Mouse (Mus musculus): ENCODE results near the gene Uqcr11. TPM values are rescaled to one million over a fixed set of nuclear protein-coding genes. Genes with fewer than 3 reads are reported as not detected.

Gene Uqcr11
- polyA plus RNA-seq, 1 experiment from 2014 or later: 648 TPM

- Histone ChIP-seq H3K36me3 (no peaks in the 10 kb centered on the region), H3K27ac (no peak overlapping the region), H3K4me3 (no peak overlapping the region), H3K4me1 (replicated peaks) (peaks cover 23% of the 10 kb centered on the region), H3K9me3 (no peaks in the 10 kb centered on the region), H3K27me3 (ENCODE audit: insufficient read depth, poor library complexity, severe bottlenecking) (peaks cover 16% of the 10 kb centered on the region)
- 70% methylated on average over 4 of the region's 4 CpGs for WGBS
- DNase-seq (ENCODE audit: low spot score): no peak
Measured at GRCm38 (mm10) chr10:80437973-80438372, 31.3 kb upstream of the Uqcr11 start.

DNA sequence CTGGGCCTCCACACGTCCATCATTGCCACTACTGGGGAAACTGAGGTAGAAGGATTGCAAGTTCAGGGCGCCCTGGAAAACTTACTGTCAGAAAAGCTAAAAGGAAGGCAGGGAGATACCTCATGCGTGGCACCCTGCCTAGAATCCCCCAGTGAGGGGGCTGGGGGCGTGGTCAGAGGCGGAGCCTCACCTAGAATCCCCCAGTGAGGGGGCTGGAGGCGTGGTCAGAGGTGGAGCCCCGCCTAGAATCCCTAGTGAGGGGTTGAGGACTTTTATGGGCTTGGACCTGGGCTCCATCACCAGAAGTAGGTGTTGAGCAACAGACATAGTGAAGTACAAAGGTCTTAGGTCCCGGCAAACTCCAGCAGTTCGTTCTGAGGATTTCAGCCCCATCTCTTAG is 29.6 kb upstream of the Uqcr11 start:
- Histone ChIP-seq H3K27ac (peak overlapping the region; percentile 4; the same call in 1 of the 2 replicates), H3K9me3 (no peaks in the 10 kb centered on the region), H3K4me1 (replicated peaks) (peaks cover 35% of the 10 kb centered on the region), H3K27me3 (ENCODE audit: insufficient read depth, poor library complexity, severe bottlenecking) (peaks cover 13% of the 10 kb centered on the region), H3K36me3 (peaks cover 2% of the 10 kb centered on the region; the same call in 1 of the 2 replicates), H3K4me3 (no peak overlapping the region)
- WGBS: 11% methylated on average over 9 of the region's 9 CpGs
- DNase-seq (ENCODE audit: low spot score): no peak

- H3K36me3 ChIP-seq: peaks cover 7% of the 10 kb centered on the region
- H3K4me3 ChIP-seq: 0 out of 2 replicates have a peak overlapping the region, but pooled peaks have one; percentile 18
- 43% methylated on average over 7 of the region's 7 CpGs for WGBS
- no peak for DNase-seq (ENCODE audit: low spot score)
- peaks cover 40% of the 10 kb centered on the region for H3K4me1 ChIP-seq (replicated peaks)
- no peaks in the 10 kb centered on the region for H3K9me3 ChIP-seq
- peak overlapping the region; percentile 4; the same call in 1 of the 2 replicates for H3K27ac ChIP-seq
- peaks cover 13% of the 10 kb centered on the region for H3K27me3 ChIP-seq (ENCODE audit: insufficient read depth, poor library complexity, severe bottlenecking)
Measured at GRCm38 (mm10) chr10:80435764-80436163, 29.1 kb upstream of the Uqcr11 start.

- peaks cover 16% of the 10 kb centered on the region for H3K36me3 ChIP-seq
- H3K4me1 ChIP-seq (replicated peaks): peaks cover 50% of the 10 kb centered on the region
- peaks cover 13% of the 10 kb centered on the region for H3K27me3 ChIP-seq (ENCODE audit: insufficient read depth, poor library complexity, severe bottlenecking)
- H3K9me3 ChIP-seq: no peaks in the 10 kb centered on the region
- peak overlapping the region; percentile 98 for H3K4me3 ChIP-seq
- 79% methylated on average over 3 of the region's 3 CpGs for WGBS
- peak overlapping the region; percentile 100 for H3K27ac ChIP-seq
- no peak for DNase-seq (ENCODE audit: low spot score)
Measured at GRCm38 (mm10) chr10:80434823-80435222, 28.2 kb upstream of the Uqcr11 start.

- Histone ChIP-seq H3K36me3 (peaks cover 22% of the 10 kb centered on the region), H3K4me3 (peak overlapping the region; percentile 98), H3K4me1 (replicated peaks) (peaks cover 52% of the 10 kb centered on the region), H3K27ac (peak overlapping the region; percentile 100), H3K27me3 (ENCODE audit: insufficient read depth, poor library complexity, severe bottlenecking) (peaks cover 13% of the 10 kb centered on the region), H3K9me3 (no peaks in the 10 kb centered on the region)
- WGBS: 14% methylated on average over 8 of the region's 8 CpGs
- no peak for DNase-seq (ENCODE audit: low spot score)
Measured at GRCm38 (mm10) chr10:80434233-80434592, 27.6 kb upstream of the Uqcr11 start.

DNA sequence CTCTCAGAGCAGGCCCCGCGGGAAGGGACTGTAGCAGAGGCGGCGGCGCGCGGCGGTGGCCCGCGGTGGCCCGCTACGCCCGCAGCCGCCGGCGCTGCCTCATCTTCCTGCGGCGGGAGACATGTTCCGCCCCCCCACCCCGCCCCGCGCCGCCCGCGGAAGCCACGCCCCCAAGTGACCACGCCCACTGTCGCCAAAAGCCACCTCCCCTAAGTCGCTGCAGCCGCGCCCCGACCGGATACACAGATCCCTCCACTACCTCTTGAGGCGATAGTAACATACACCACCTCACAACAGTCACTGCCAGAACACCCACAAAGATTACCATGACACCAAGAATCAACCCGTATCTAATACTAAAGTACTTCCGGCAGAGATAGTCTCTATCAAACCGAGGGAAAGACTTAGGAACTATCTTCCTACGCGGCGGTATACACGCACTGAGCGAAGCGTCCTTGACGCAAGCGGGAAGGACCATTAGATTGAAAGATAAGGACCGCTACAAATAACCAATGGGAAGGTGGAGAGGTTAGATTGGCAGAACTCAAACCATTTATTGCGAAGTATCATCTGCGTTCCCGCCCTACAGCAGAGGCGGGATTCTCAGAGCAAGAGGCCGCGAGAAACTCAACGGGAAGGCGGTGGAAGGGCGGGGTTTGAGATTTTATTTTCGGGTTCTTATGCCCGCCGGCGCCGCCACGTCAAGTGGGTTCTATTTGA is 27.0 kb upstream of the Uqcr11 start, which contains the start of gene Tcf3:
Gene Tcf3, minus strand, starts transcription at position 135 of the 720 bp plus-strand sequence.
- peak; percentile 96 for DNase-seq (ENCODE audit: low spot score)
- Histone ChIP-seq H3K9me3 (no peaks in the 10 kb centered on the region), H3K36me3 (peaks cover 28% of the 10 kb centered on the region), H3K27ac (peak within 1 kb of the TSS; percentile 100), H3K4me1 (replicated peaks) (peaks cover 52% of the 10 kb centered on the region), H3K4me3 (peak within 1 kb of the TSS; percentile 98), H3K27me3 (ENCODE audit: insufficient read depth, poor library complexity, severe bottlenecking) (peaks cover 13% of the 10 kb centered on the region)
- 1% methylated on average over 59 of the region's 61 CpGs for WGBS

DNA sequence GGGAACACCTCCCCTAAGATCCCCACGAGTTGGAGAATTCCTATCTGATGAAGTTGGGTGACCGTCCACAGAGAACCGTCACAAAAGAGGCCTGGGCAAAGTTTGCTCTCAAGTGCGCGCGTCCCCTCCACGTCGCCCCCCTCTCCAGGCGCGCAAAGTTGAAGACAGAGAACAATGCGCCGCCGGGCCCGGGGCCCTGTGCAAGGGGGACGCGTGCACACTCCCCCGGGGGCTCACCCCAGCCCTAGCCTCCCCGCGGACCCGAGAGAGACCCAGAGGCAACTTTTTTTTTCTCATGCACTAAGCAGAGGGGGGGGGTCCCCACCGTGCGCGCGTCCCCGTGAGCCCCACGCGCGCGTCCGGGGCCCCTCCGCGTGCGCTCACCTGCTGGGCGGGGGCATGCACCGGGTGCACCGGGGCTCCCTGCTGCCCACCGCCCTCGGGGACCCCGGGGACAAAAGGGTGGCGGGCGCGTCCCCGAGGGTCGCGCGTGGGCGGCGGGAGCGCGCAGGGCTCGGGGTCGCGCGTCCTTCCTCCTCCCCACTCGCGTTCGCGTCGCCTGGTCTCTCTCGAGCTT is 26.4 kb upstream of the Uqcr11 start:
- under 1% methylated on average over 57 of the region's 60 CpGs for WGBS
- peaks cover 34% of the 10 kb centered on the region for H3K36me3 ChIP-seq
- peaks cover 13% of the 10 kb centered on the region for H3K27me3 ChIP-seq (ENCODE audit: insufficient read depth, poor library complexity, severe bottlenecking)
- peak overlapping the region; percentile 98 for H3K4me3 ChIP-seq
- H3K9me3 ChIP-seq: no peaks in the 10 kb centered on the region
- peaks cover 51% of the 10 kb centered on the region for H3K4me1 ChIP-seq (replicated peaks)
- H3K27ac ChIP-seq: peak overlapping the region; percentile 100
- DNase-seq (ENCODE audit: low spot score): peak; percentile 64

DNA sequence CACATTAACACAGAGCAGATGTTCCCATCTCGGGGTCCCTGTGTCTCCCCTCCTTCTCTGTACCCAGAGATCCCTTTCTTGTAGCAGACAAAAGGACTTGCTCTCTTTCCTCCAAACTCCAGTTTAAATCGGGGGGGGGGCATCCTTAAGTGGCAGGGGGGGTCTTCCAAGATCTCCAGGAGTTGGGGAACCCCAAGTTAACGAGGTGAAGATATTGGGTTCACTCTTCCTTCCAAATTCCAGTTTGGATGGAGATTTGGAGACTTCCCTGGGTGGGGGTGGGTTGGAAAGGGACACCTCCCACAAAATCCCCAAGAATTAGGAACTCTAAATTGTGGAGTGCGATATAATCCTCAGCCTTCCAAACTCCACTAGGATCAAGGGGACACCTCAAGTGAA is 25.8 kb upstream of the Uqcr11 start:
- Histone ChIP-seq H3K4me1 (replicated peaks) (peaks cover 45% of the 10 kb centered on the region), H3K27me3 (ENCODE audit: insufficient read depth, poor library complexity, severe bottlenecking) (peaks cover 7% of the 10 kb centered on the region; the same call in 1 of the 2 replicates), H3K36me3 (peaks cover 40% of the 10 kb centered on the region), H3K9me3 (no peaks in the 10 kb centered on the region), H3K4me3 (peak overlapping the region; percentile 98), H3K27ac (peak overlapping the region; percentile 100)
- no peak for DNase-seq (ENCODE audit: low spot score)
- WGBS: 4% methylated on average over 4 of the region's 4 CpGs

DNA sequence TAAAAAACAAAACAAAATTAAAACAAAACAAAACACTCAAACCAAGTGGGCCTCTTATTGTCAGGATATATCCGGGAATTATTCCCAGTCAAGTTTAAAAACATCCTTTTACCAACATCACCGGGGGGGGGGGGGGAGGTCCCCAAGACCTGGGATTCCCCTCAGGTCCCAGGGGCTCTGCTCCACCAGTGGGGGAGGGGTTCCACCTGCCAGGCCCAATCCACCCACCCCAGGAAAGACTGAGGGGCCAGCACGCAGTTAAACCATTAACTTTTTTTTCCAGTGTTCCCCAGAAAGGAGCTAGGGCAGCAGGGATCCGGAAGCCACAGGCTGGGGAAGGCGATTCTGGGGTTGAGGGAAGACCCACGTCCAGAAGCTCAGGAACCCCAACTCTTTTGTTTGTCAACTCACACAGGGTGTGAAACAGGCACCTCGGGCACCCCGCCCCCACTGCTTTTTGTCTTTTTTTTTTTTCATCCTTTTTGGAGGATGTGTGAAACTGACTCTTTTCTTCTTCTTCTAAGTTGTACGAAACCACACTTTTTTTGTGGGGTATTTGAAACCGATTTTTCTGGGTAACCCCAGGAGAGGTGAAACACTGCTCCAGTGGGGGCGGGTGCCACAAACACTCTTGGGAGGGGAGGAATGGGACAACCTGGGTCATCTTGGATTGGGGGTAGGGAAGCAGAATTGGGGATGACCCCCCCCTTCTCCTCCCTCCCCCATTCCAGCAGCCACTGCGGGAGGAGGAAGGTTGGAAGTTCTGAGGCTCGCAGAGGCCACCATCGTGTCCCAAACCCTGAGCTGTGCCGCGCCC is 25.1 kb upstream of the Uqcr11 start:
- peaks cover 6% of the 10 kb centered on the region; the same call in 1 of the 2 replicates for H3K27me3 ChIP-seq (ENCODE audit: insufficient read depth, poor library complexity, severe bottlenecking)
- whole genome bisulfite sequencing: 24% methylated on average over 16 of the region's 16 CpGs
- H3K4me1 ChIP-seq (replicated peaks): peaks cover 45% of the 10 kb centered on the region
- H3K27ac ChIP-seq: peak overlapping the region; percentile 100
- H3K9me3 ChIP-seq: no peaks in the 10 kb centered on the region
- no peak for DNase-seq (ENCODE audit: low spot score)
- H3K4me3 ChIP-seq: peak overlapping the region; percentile 98
- H3K36me3 ChIP-seq: peaks cover 47% of the 10 kb centered on the region

DNA sequence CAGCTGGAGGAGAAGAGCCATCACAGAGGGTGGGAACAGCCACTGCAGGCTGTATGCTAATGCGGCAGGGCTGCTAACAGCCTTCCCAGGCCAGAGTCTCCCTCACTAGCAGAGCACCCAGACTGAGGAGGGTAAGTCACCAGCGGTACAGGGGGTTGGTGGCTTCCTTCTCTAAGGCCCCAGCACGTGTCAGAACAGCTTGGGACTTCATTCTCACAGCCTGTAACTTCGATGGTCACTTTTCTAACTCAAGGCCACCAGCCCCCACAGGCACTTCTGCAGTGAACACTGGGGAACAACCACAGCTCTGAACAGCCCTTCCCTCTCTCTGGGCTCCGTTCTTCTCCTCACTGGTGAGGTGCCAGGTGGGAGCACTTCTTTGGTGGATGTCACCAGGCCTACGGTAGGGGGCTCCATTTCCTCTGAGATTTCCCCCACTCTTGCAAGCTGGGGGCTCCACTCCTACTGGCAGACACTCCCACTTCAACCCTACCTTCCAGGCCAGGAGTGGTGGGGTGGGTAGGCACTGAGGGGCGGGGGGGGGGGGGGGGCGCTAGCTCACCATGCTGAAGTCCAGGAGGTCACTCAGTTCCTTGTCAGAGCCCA is 23.8 kb upstream of the Uqcr11 start:
- no peaks in the 10 kb centered on the region for H3K27me3 ChIP-seq (ENCODE audit: insufficient read depth, poor library complexity, severe bottlenecking)
- peak overlapping the region; percentile 98; the same call in 1 of the 2 replicates for H3K4me3 ChIP-seq
- H3K4me1 ChIP-seq (replicated peaks): peaks cover 36% of the 10 kb centered on the region
- H3K27ac ChIP-seq: peak overlapping the region; percentile 100; the same call in 1 of the 2 replicates
- H3K9me3 ChIP-seq: peaks cover 9% of the 10 kb centered on the region
- 73% methylated on average over 8 of the region's 8 CpGs for WGBS
- DNase-seq (ENCODE audit: low spot score): no peak
- H3K36me3 ChIP-seq: peaks cover 60% of the 10 kb centered on the region

DNA sequence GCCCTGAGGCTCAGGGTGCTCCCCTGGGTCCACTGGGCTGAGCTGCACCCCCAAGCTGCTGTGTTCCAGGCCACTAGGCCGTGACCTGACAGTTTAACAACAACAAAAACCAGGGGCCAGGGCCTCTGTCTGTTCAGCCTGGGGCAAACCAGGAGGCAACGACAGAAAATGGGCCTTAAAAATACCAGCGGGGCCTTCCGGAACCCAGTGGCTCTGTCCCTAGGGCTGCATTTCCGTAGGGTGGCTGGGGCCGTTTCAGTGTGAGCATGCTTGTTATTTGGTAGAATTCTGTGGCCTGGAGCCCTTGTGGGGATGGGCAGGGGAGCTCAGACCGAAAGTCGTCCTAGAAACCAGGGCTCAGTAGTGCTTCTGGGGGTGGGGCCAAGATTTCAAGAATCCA is 23.2 kb upstream of the Uqcr11 start:
- Histone ChIP-seq H3K27ac (no peak overlapping the region; the same call in 1 of the 2 replicates), H3K4me3 (0 out of 2 replicates have a peak overlapping the region, but pooled peaks have one; percentile 98), H3K9me3 (peaks cover 14% of the 10 kb centered on the region), H3K4me1 (replicated peaks) (peaks cover 32% of the 10 kb centered on the region), H3K27me3 (ENCODE audit: insufficient read depth, poor library complexity, severe bottlenecking) (no peaks in the 10 kb centered on the region), H3K36me3 (peaks cover 66% of the 10 kb centered on the region)
- 89% methylated on average over 8 of the region's 8 CpGs for WGBS
- no peak for DNase-seq (ENCODE audit: low spot score)

GRCm38 (mm10) chr10:80425041-80425440 is 18.4 kb upstream of the Uqcr11 start:
- Histone ChIP-seq H3K4me3 (no peak overlapping the region), H3K4me1 (replicated peaks) (peaks cover 17% of the 10 kb centered on the region)
- 93% methylated on average over 3 of the region's 3 CpGs for WGBS

More at GRCm38 (mm10) chr10:80425041-80425440, 18.4 kb upstream of the Uqcr11 start:
- peaks cover 14% of the 10 kb centered on the region for H3K9me3 ChIP-seq
- H3K27ac ChIP-seq: no peak overlapping the region
- H3K36me3 ChIP-seq: peaks cover 100% of the 10 kb centered on the region
- H3K27me3 ChIP-seq (ENCODE audit: insufficient read depth, poor library complexity, severe bottlenecking): no peaks in the 10 kb centered on the region
- no peak for DNase-seq (ENCODE audit: low spot score)

Data from hindbrain, embryonic 10.5 days (tissue).